Mouse (Mus musculus): ENCODE measurements around the gene 2310030G06Rik. TPM values are rescaled to one million over a fixed set of nuclear protein-coding genes. Genes with fewer than 3 reads are reported as not detected.

Gene 2310030G06Rik
- total and polyA plus RNA-seq, 3 experiments: not detected

DNA sequence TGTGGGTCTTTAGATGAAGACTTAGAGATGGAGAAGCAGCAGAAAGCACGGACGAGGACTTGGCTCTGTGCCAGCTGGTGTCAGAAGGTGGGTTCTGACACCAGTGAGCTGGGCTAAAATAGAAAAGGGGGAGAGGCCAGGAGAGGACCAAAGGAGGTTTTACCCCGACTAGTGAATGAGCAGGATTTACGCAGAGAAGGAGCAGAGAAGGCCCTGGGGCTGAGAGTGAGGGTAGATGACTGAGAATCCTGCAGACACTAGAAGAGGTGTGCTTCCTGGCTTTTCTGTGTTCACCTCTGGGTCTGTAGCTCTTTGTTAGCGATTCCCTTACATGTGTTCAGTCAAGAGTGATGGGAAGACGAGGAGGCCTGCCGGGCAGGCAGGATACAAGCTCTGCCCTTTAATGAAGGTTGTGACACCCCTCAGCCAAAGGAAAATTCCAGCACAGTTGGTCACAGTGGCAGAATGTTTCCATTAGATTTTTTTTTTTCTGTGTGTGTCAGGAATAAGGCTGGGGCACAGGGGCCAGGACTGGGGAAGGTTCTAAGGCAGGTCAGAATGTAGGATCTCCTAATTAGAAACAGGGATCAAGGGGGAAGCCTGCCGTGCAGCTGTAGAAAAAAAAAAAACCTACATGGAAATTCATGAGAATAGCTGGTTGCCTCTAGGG is 20.3 kb downstream of the 2310030G06Rik start:
- Histone ChIP-seq H3K79me2 (ENCODE audit: control insufficient read depth, insufficient read depth, low read length, poor library complexity) (no peaks in the 10 kb centered on the region), H3K4me1 (ENCODE audit: control insufficient read depth in 1 of 2, insufficient read depth in 2 of 2, low read length in 2 of 2) (0 out of 4 replicates have a peak, but pooled peaks cover 0 to 2% of the 10 kb centered on the region in 2 experiments), H3K27ac (ENCODE audit: control insufficient read depth, low read depth, low read length) (no peak overlapping the region), H3K9ac (ENCODE audit: control insufficient read depth, low read depth, low read length, poor library complexity, severe bottlenecking) (no peak overlapping the region), H3K9me3 (replicated peaks; ENCODE audit: insufficient read depth, low read length) (no peaks in the 10 kb centered on the region), H3K4me3 (ENCODE audit: control insufficient read depth in 1 of 2, insufficient read depth in 1 of 2, low read depth in 2 of 2, low read length in 2 of 2) (no peak overlapping the region), H3K36me3 (ENCODE audit: control insufficient read depth in 1 of 2, insufficient read depth in 2 of 2, low read length in 2 of 2) (no peaks in the 10 kb centered on the region), H3K27me3 (ENCODE audit: control insufficient read depth in 1 of 2, insufficient read depth in 2 of 2, low read length in 2 of 2) (peaks cover 0 to 7% of the 10 kb centered on the region in 2 experiments; a peak in 3 of 4 replicates)
- TF ChIP-seq GATA1 (IDR thresholded peaks at IDR 0.05; ENCODE audit: low read depth, low read length) (no peak), USF1 (IDR thresholded peaks at IDR 0.05; ENCODE audit: low read depth, low read length) (no peak), ZMIZ1 (IDR thresholded peaks at IDR 0.05; ENCODE audit: low read depth, low read length) (no peak), POLR2AphosphoS2 (IDR thresholded peaks at IDR 0.05; ENCODE audit: low read length) (no peak), GABPA (IDR thresholded peaks at IDR 0.05; ENCODE audit: low read depth, low read length) (no peak), MYB (IDR thresholded peaks at IDR 0.05; ENCODE audit: low read depth, low read length) (no peak)
- no peak for DNase-seq (ENCODE audit: low read depth, low spot score)

DNA sequence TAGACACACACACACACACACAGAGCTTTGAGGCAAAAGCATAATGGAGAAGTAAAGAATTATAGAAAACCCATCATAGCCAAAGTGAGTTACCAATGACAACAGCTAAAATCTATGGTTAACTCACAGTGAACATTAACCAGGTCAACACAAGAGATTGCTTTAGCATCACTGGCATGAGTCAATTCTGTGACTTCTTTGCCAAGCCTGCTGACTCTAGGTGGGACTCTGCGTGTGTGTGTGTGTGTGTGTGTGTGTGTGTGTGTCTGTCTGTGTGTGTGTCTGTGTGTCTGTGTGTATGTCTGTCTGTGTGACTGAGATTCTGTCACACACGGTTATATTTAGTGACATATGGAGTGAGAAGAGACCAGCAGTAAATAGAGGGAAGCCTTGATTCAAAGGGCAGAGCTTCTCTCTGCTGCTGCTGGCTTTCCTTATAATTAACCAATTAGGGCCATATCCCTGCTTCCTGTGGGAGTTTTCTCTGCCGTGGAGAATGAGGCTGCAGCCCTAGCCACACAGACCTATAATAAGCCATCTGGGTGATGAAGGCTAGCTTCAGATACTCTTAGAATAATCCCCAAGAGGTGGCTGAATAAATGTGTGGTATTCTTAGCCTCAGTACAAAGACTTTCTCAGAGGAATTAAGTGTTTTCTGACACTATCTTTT is 21.5 kb downstream of the 2310030G06Rik start:
- no peak overlapping the region for H3K4me3 ChIP-seq (ENCODE audit: control insufficient read depth in 1 of 2, insufficient read depth in 1 of 2, low read depth in 2 of 2, low read length in 2 of 2)
- DNase-seq (ENCODE audit: low read depth, low spot score): no peak
- peaks cover 3 to 9% of the 10 kb centered on the region in 2 experiments for H3K27me3 ChIP-seq (ENCODE audit: control insufficient read depth in 1 of 2, insufficient read depth in 2 of 2, low read length in 2 of 2)
- no peaks in the 10 kb centered on the region for H3K79me2 ChIP-seq (ENCODE audit: control insufficient read depth, insufficient read depth, low read length, poor library complexity)
- no peaks in the 10 kb centered on the region for H3K9me3 ChIP-seq (replicated peaks; ENCODE audit: insufficient read depth, low read length)
- no peak overlapping the region for H3K9ac ChIP-seq (ENCODE audit: control insufficient read depth, low read depth, low read length, poor library complexity, severe bottlenecking)
- no peak overlapping the region for H3K27ac ChIP-seq (ENCODE audit: control insufficient read depth, low read depth, low read length)
- 0 out of 4 replicates have a peak, but pooled peaks cover 0 to 2% of the 10 kb centered on the region in 2 experiments for H3K4me1 ChIP-seq (ENCODE audit: control insufficient read depth in 1 of 2, insufficient read depth in 2 of 2, low read length in 2 of 2)
- no peaks in the 10 kb centered on the region for H3K36me3 ChIP-seq (ENCODE audit: control insufficient read depth in 1 of 2, insufficient read depth in 2 of 2, low read length in 2 of 2)
- TF ChIP-seq CHD1 (IDR thresholded peaks at IDR 0.05; ENCODE audit: low read depth, low read length) (no peak), SIN3A (IDR thresholded peaks at IDR 0.05; ENCODE audit: low read length) (no peak), ETS1 (IDR thresholded peaks at IDR 0.05; ENCODE audit: low read depth, low read length) (no peak), MYC (IDR thresholded peaks at IDR 0.05; ENCODE audit: low read depth, low read length) (no peak), EP300 (IDR thresholded peaks at IDR 0.05; ENCODE audit: low read depth in 1 of 2, low read length in 2 of 2) (no peak), HCFC1 (IDR thresholded peaks at IDR 0.05; ENCODE audit: low read depth, low read length) (no peak), ZKSCAN1 (IDR thresholded peaks at IDR 0.05; ENCODE audit: low read depth, low read length) (no peak), NRF1 (IDR thresholded peaks at IDR 0.05; ENCODE audit: insufficient read depth, low read depth, low read length, poor library complexity, severe bottlenecking) (no peak), MAX (IDR thresholded peaks at IDR 0.05; ENCODE audit: low read length) (no peak), TAL1 (IDR thresholded peaks at IDR 0.05; ENCODE audit: low read length) (no peak), TBP (IDR thresholded peaks at IDR 0.05; ENCODE audit: low read depth, low read length) (no peak), ZC3H11A (IDR thresholded peaks at IDR 0.05; ENCODE audit: low read depth, low read length) (no peak), GATA1 (IDR thresholded peaks at IDR 0.05; ENCODE audit: low read depth, low read length) (no peak), JUND (IDR thresholded peaks at IDR 0.05; ENCODE audit: low read depth, low read length) (no peak), ZMIZ1 (IDR thresholded peaks at IDR 0.05; ENCODE audit: low read depth, low read length) (no peak), USF2 (IDR thresholded peaks at IDR 0.05; ENCODE audit: borderline replicate concordance in 1 of 2, insufficient read depth in 1 of 2, low read depth in 1 of 2, low read length in 2 of 2) (no peak)

Data from MEL (cell line).